ENCODE assay signal across 8 mouse cellular contexts in the genomic region with DNA sequence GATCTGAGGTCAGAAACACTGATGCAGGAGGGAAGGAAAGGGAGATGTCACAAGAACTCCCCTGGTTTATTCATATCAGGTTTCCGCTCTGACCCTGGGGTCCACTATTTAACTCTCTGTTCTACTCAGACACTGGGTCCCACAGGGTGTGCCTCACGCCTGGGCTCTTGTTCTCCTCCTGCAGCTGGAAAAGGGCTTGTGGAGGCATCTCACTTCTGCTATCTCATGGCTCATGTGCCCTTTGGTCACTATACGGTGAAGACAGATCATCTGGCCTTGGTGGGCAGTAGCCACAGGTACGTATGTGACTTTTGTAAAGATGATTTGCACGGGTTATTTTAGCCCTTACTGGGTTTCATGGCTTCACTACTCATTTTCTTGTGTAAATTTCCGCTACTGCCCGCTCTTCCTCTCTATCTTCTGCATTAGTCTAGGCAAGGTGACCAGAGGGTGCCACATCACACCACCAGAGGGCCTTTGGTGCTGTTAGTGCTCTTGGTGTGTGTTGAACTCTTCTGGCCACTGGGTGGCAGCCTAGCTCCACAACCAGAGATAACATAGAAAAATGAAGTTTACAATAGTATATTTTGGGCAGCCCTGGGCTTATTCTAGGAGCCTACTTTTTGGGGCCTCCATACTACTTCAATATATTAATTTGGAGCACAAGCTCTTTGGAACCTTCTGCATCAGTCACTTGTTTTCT. TPM values are rescaled to one million over a fixed set of nuclear protein-coding genes. Genes with fewer than 3 reads are reported as not detected.
A peak's percentile ranks its signal among the peaks of the same experiment; 100 is the strongest.
DNase-seq lines count a peak whose midpoint lies in the region; ATAC-seq lines count a peak whose summit lies in the region.

No protein-coding gene starts in this region.

- no peaks in the 10 kb centered on the region for H3K9me3 ChIP-seq in forebrain, embryonic 13.5 days (replicated peaks)
- H3K9me3 ChIP-seq in intestine, embryonic 15.5 days: no peaks in the 10 kb centered on the region
- H3K9me3 ChIP-seq in midbrain, embryonic 12.5 days: no peaks in the 10 kb centered on the region

- no peak overlapping the region for H3K9ac ChIP-seq in forebrain, embryonic 13.5 days
- no peak overlapping the region for H3K9ac ChIP-seq in intestine, embryonic 15.5 days
- H3K9ac ChIP-seq in midbrain, embryonic 12.5 days (replicated peaks): no peak overlapping the region

- no peak overlapping the region for H3K4me3 ChIP-seq in forebrain, embryonic 13.5 days
- H3K4me3 ChIP-seq in intestine, embryonic 15.5 days (replicated peaks): no peak overlapping the region
- H3K4me3 ChIP-seq in midbrain, embryonic 12.5 days: no peak overlapping the region

- H3K27me3 ChIP-seq in forebrain, embryonic 13.5 days: peaks cover 4% of the 10 kb centered on the region; the same call in 1 of the 2 replicates
- no peaks in the 10 kb centered on the region for H3K27me3 ChIP-seq in intestine, embryonic 15.5 days (replicated peaks)
- H3K27me3 ChIP-seq in midbrain, embryonic 12.5 days: peaks cover 28% of the 10 kb centered on the region

- intact Hi-C loops in heart, postnatal 25 days (cut with DNase I): no loop called here

- peaks cover 22% of the 10 kb centered on the region for H3K4me1 ChIP-seq in forebrain, embryonic 13.5 days
- peaks cover 6% of the 10 kb centered on the region; the same call in 1 of the 2 replicates for H3K4me1 ChIP-seq in intestine, embryonic 15.5 days (replicated peaks)
- peaks cover 12% of the 10 kb centered on the region for H3K4me1 ChIP-seq in midbrain, embryonic 12.5 days

- H3K36me3 ChIP-seq in forebrain, embryonic 13.5 days (ENCODE audit: poor library complexity, severe bottlenecking): no peaks in the 10 kb centered on the region
- 0 out of 2 replicates have a peak, but pooled peaks cover 4% of the 10 kb centered on the region for H3K36me3 ChIP-seq in intestine, embryonic 15.5 days
- H3K36me3 ChIP-seq in midbrain, embryonic 12.5 days: no peaks in the 10 kb centered on the region

- peak; percentile 38 to 43 for DNase-seq in heart, adult 18-20 months
- DNase-seq in heart, postnatal 25 days (ENCODE audit: low spot score): no peak
- DNase-seq in brain, embryonic 18.5 days (ENCODE audit: low read depth, low spot score): peak; percentile 54
- DNase-seq in left cerebral cortex, adult 9 months (ENCODE audit: low spot score in 2 of 2): peak; percentile 42 to 86
- DNase-seq in skeletal muscle tissue, adult 2 months (ENCODE audit: low read depth, low spot score): peak; percentile 24

- WGBS in forebrain, embryonic 13.5 days: 59% methylated on average over 7 of the region's 7 CpGs
- 61% methylated on average over 7 of the region's 7 CpGs for WGBS in intestine, embryonic 15.5 days
- 63% methylated on average over 7 of the region's 7 CpGs for WGBS in midbrain, embryonic 12.5 days

- peak; percentile 82 for ATAC-seq in forebrain, embryonic 13.5 days
- peak; percentile 85 for ATAC-seq in intestine, embryonic 15.5 days
- peak; percentile 71 for ATAC-seq in midbrain, embryonic 12.5 days (ENCODE audit: low FRiP score, low read depth)

- H3K4me2 ChIP-seq in forebrain, embryonic 13.5 days: no peak overlapping the region
- H3K4me2 ChIP-seq in intestine, embryonic 15.5 days (replicated peaks): no peak overlapping the region
- H3K4me2 ChIP-seq in midbrain, embryonic 12.5 days (replicated peaks): no peak overlapping the region

- H3K27ac ChIP-seq in forebrain, embryonic 13.5 days: no peak overlapping the region
- no peak overlapping the region for H3K27ac ChIP-seq in intestine, embryonic 15.5 days
- H3K27ac ChIP-seq in midbrain, embryonic 12.5 days (replicated peaks): no peak overlapping the region

RNA-seq across cellular contexts. Expression of gene Sec16b, which starts 46.4 kb away (rescaled TPM):
- under 1 TPM; 0.45 to 0.62 TPM for total RNA-seq in heart, adult 18-20 months (2021)
- total RNA-seq in heart, postnatal 25 days (2021): 1 to 10 TPM in 1 of 2 experiments, under 1 TPM in 1; 0.98 to 1.4 TPM
- 0.23 and 0.87 TPM in 2 replicates for polyA plus RNA-seq in forebrain, embryonic 13.5 days (2015; fragmentation: Nextera tagmentation; extraction: Ambion mirVana)
- 12.1 and 12.9 TPM in 2 replicates for polyA plus RNA-seq in intestine, embryonic 15.5 days (2015; fragmentation: Nextera tagmentation; extraction: Ambion mirVana)
- polyA plus RNA-seq in midbrain, embryonic 12.5 days (2016; fragmentation: Nextera tagmentation; extraction: Ambion mirVana): 0.45 and 0.73 TPM in 2 replicates
